Mouse (Mus musculus) limb, embryonic 14.5 days (tissue): ENCODE results near the gene Ece2. TPM values are rescaled to one million over a fixed set of nuclear protein-coding genes. Genes with fewer than 3 reads are reported as not detected.

Experiments
- ATAC-seq: fragments of 200-750 bp; cut with Nextera tagmentation; 2 replicates; pipeline ENCODE4 v1.8.0; 2017; ENCODE audit warnings: low read depth, moderate number of reproducible peaks, moderate TSS enrichment; ENCODE audit not compliant: low FRiP score
- DNase-seq: peaks from one replicate; pipeline ENCODE4 v3.0.0-alpha.2; 2015; ENCODE audit warnings: low spot score
- H3K27ac ChIP-seq: fragments of 300-500 bp; sonication (generic); replicated peaks from 2 replicates; pipeline ENCODE4 v1.5.1; 2014; ENCODE audit warnings: low read depth, mild to moderate bottlenecking, low read length, moderate library complexity, mixed read lengths
- H3K27me3 ChIP-seq: fragments of 300-500 bp; sonication (generic); 2 replicates; pipeline ENCODE4 v1.6.1; 2014; ENCODE audit warnings: low read length, mixed read lengths; ENCODE audit not compliant: control insufficient read depth, insufficient read depth
- H3K36me3 ChIP-seq: fragments of 300-500 bp; sonication (generic); 2 replicates; pipeline ENCODE4 v1.6.1; 2014; ENCODE audit warnings: mild to moderate bottlenecking, low read length, moderate library complexity, mixed read lengths; ENCODE audit not compliant: control insufficient read depth, insufficient read depth
- H3K4me1 ChIP-seq: fragments of 300-500 bp; sonication (generic); 2 replicates; pipeline ENCODE4 v1.6.1; 2014; ENCODE audit warnings: antibody characterized with exemption, low read length, mixed read lengths; ENCODE audit not compliant: control insufficient read depth, insufficient read depth
- H3K4me2 ChIP-seq: fragments of 300-500 bp; sonication (generic); replicated peaks from 2 replicates; pipeline ENCODE4 v1.6.1; 2014; ENCODE audit warnings: low read depth, mild to moderate bottlenecking, low read length, moderate library complexity; ENCODE audit not compliant: severe bottlenecking
- H3K4me3 ChIP-seq: fragments of 300-500 bp; sonication (generic); replicated peaks from 2 replicates; pipeline ENCODE4 v1.5.1; 2014; ENCODE audit warnings: low read length
- H3K9ac ChIP-seq: fragments of 300-500 bp; sonication (generic); 2 replicates; pipeline ENCODE4 v1.6.1; 2014; ENCODE audit warnings: mild to moderate bottlenecking, low read depth, low read length, moderate library complexity; ENCODE audit not compliant: severe bottlenecking
- H3K9me3 ChIP-seq: fragments of 300-500 bp; sonication (generic); 2 replicates; pipeline ENCODE4 v1.6.1; 2016; ENCODE audit warnings: low read length; ENCODE audit not compliant: control insufficient read depth
- POLR2A ChIP-seq: fragments of 200-500 bp; IDR thresholded peaks from 2 replicates; pipeline ENCODE4 v1.8.0; 2012; ENCODE audit warnings: inconsistent platforms, mild to moderate bottlenecking, moderate library complexity, borderline replicate concordance; ENCODE audit not compliant: insufficient read depth, insufficient read length; ENCODE audit errors: extremely low read depth
- WGBS: fragments of 180-500 bp; shearing (Covaris S2); extraction: QIAGEN DNeasy Blood & Tissue Kit; methylation state at CpG from one replicate; pipeline ENCODE4 v1.1.7; 2014; 5-methylcytosine and 5-hydroxymethylcytosine counted together
- polyA plus RNA-seq, 2 experiments: library from polyadenylated mRNA; depleted of rRNA in 1 of 2; stranded (reverse) in 1 of 2; unstranded in 1 of 2; fragments of >200 nt; fragmentation: Nextera tagmentation in 1 of 2; extraction: Ambion mirVana in 1 of 2; gene quantifications; 2 replicates each; pipeline versions ENCODE4 v1.2.1 to v1.2.3; 2012 to 2014

The Ece2 gene
- polyA plus RNA-seq, 2 experiments: 3.9 to 15.8 TPM

GRCm38 (mm10) chr16:20670291-20670690 is 40.7 kb downstream of the Ece2 start:
- DNase-seq (no peak), ATAC-seq (no peak)
- H3K36me3 ChIP-seq: peaks cover 12% of the 10 kb centered on the region
- 89% methylated on average over 3 of the region's 3 CpGs for WGBS
- H3K4me1 ChIP-seq: peaks cover 14% of the 10 kb centered on the region
- no peak overlapping the region for H3K9ac ChIP-seq
- no peaks in the 10 kb centered on the region for H3K9me3 ChIP-seq
- H3K4me3 ChIP-seq: no peak overlapping the region
- no peak for TF ChIP-seq POLR2A
- no peak overlapping the region for H3K4me2 ChIP-seq
- no peak overlapping the region for H3K27ac ChIP-seq
- H3K27me3 ChIP-seq: no peaks in the 10 kb centered on the region

GRCm38 (mm10) chr16:20671886-20672285 is 42.3 kb downstream of the Ece2 start:
- ATAC-seq (no peak), DNase-seq (no peak)
- Histone ChIP-seq H3K4me3 (peak overlapping the region; percentile 96; the same call in 1 of the 2 replicates), H3K4me2 (peak overlapping the region; percentile 83; the same call in 1 of the 2 replicates), H3K9ac (no peak overlapping the region), H3K4me1 (peaks cover 17% of the 10 kb centered on the region), H3K27me3 (no peaks in the 10 kb centered on the region), H3K36me3 (peaks cover 28% of the 10 kb centered on the region), H3K9me3 (no peaks in the 10 kb centered on the region), H3K27ac (no peak overlapping the region)
- TF ChIP-seq POLR2A: no peak
- 19% methylated on average over 6 of the region's 6 CpGs for WGBS

- Histone ChIP-seq H3K4me1 (peaks cover 17% of the 10 kb centered on the region), H3K27me3 (no peaks in the 10 kb centered on the region), H3K4me3 (peak overlapping the region; percentile 96), H3K9me3 (no peaks in the 10 kb centered on the region), H3K27ac (peak overlapping the region; percentile 95), H3K36me3 (peaks cover 34% of the 10 kb centered on the region), H3K9ac (peak overlapping the region; percentile 95), H3K4me2 (peak overlapping the region; percentile 83)
- 0 out of 2 replicates have a peak, but pooled peaks have one; percentile 25 for TF ChIP-seq POLR2A
- ATAC-seq (peak; percentile 97), DNase-seq (peak; percentile 95)
- WGBS: under 1% methylated on average over 23 of the region's 38 CpGs
Measured at GRCm38 (mm10) chr16:20672500-20672902, 42.9 kb downstream of the Ece2 start.

- TF ChIP-seq POLR2A: no peak
- H3K9me3 ChIP-seq: no peaks in the 10 kb centered on the region
- peaks cover 40% of the 10 kb centered on the region for H3K36me3 ChIP-seq
- H3K4me3 ChIP-seq: peak overlapping the region; percentile 96
- ATAC-seq (peak; percentile 75), DNase-seq (peak; percentile 23)
- WGBS: 0% methylated on average over 25 of the region's 78 CpGs
- H3K27me3 ChIP-seq: no peaks in the 10 kb centered on the region
- peak overlapping the region; percentile 83 for H3K4me2 ChIP-seq
- peak overlapping the region; percentile 95 for H3K9ac ChIP-seq
- peak overlapping the region; percentile 95 for H3K27ac ChIP-seq
- H3K4me1 ChIP-seq: peaks cover 17% of the 10 kb centered on the region
Measured at GRCm38 (mm10) chr16:20672965-20673705, 43.5 kb downstream of the Ece2 start.

- 4% methylated on average over 14 of the region's 14 CpGs for WGBS
- H3K4me1 ChIP-seq: peaks cover 17% of the 10 kb centered on the region
- no peaks in the 10 kb centered on the region for H3K9me3 ChIP-seq
- peaks cover 47% of the 10 kb centered on the region for H3K36me3 ChIP-seq
- ATAC-seq (no peak), DNase-seq (no peak)
- H3K4me3 ChIP-seq: peak overlapping the region; percentile 96
- peak overlapping the region; percentile 95 for H3K9ac ChIP-seq
- TF ChIP-seq POLR2A: no peak
- H3K27ac ChIP-seq: peak overlapping the region; percentile 95
- H3K4me2 ChIP-seq: peak overlapping the region; percentile 83
- no peaks in the 10 kb centered on the region for H3K27me3 ChIP-seq
Measured at GRCm38 (mm10) chr16:20673706-20674303, 44.2 kb downstream of the Ece2 start.
